Mouse (Mus musculus): ENCODE results near the gene Cdc7.

The Cdc7 gene

GRCm38 (mm10) chr5:107022064-107022428 is 57.9 kb downstream of the Cdc7 start:
- DNase-seq (ENCODE audit: low spot score in 2 of 2), result no peak

- peak in 1 of 2 experiments; percentile 7 for DNase-seq (ENCODE audit: low spot score in 2 of 2)
Observed at GRCm38 (mm10) chr5:107023951-107024350, 59.8 kb downstream of the Cdc7 start.

GRCm38 (mm10) chr5:107025371-107025770 is 61.2 kb downstream of the Cdc7 start:
- no peak for DNase-seq (ENCODE audit: low spot score in 2 of 2)

- peak in 1 of 2 experiments; percentile 13 for DNase-seq (ENCODE audit: low spot score in 2 of 2)
Observed at GRCm38 (mm10) chr5:107025809-107026208, 61.7 kb downstream of the Cdc7 start.

- no peak for DNase-seq (ENCODE audit: low spot score in 2 of 2)
Observed at GRCm38 (mm10) chr5:107027616-107028015, 63.5 kb downstream of the Cdc7 start.

- DNase-seq (ENCODE audit: low spot score in 2 of 2), result no peak
Observed at GRCm38 (mm10) chr5:107028557-107028956, 64.4 kb downstream of the Cdc7 start.

- DNase-seq (ENCODE audit: low spot score in 2 of 2), result peak in 1 of 2 experiments; percentile 8
Observed at GRCm38 (mm10) chr5:107029801-107030200, 65.7 kb downstream of the Cdc7 start.

GRCm38 (mm10) chr5:107030821-107031220 is 66.7 kb downstream of the Cdc7 start:
- DNase-seq (ENCODE audit: low spot score in 2 of 2), result peak in 1 of 2 experiments; percentile 3

All from cerebellum, postnatal 4 days (tissue).